8 mouse cellular contexts compared by ENCODE assay signal in the genomic region with DNA sequence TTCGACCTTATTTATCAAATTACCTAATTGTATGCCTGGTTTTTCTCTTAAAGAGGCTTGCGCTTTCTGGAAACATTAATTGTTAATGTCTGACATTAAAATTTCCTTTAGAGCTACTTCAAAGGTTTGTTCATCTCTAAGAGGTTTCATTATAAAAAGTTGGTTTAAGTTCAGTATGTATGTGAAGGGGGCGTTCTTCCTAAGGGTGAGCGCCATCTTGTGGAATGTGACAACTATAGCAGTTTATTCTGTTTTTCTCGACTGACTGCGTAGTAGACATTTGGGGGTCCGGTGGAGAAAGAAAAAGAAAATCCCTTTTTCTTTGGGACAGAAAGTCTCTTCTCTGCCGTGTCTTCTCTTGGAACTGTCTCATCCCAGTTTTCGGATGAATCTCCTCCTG. TPM values are rescaled to one million over a fixed set of nuclear protein-coding genes. Genes with fewer than 3 reads are reported as not detected.
DNase-seq lines count a peak whose midpoint lies in the region; ATAC-seq and TF ChIP-seq lines count a peak whose summit lies in the region.

No protein-coding gene starts in this region.

- 24% methylated on average over 9 of the region's 9 CpGs for WGBS in embryonic facial prominence, embryonic 11.5 days
- 28% methylated on average over 9 of the region's 9 CpGs for WGBS in embryonic facial prominence, embryonic 10.5 days
- 19% methylated on average over 9 of the region's 9 CpGs for WGBS in liver, postnatal 0 days (ENCODE audit: insufficient replicate concordance)
- WGBS in liver, embryonic 11.5 days, result 24% methylated on average over 9 of the region's 9 CpGs

- H3K27me3 ChIP-seq in embryonic facial prominence, embryonic 11.5 days (ENCODE audit: control insufficient read depth, insufficient read depth, low read length), result no peaks in the 10 kb centered on the region
- no peaks in the 10 kb centered on the region for H3K27me3 ChIP-seq in embryonic facial prominence, embryonic 10.5 days (replicated peaks; ENCODE audit: low read depth, poor library complexity, severe bottlenecking)
- H3K27me3 ChIP-seq in liver, postnatal 0 days (ENCODE audit: insufficient read depth, low read length), result no peaks in the 10 kb centered on the region
- H3K27me3 ChIP-seq in liver, embryonic 11.5 days (replicated peaks; ENCODE audit: control insufficient read depth, insufficient read depth, low read length), result no peaks in the 10 kb centered on the region

- ATAC-seq in embryonic facial prominence, embryonic 11.5 days (replicated peaks; ENCODE audit: insufficient number of reproducible peaks, low FRiP score, low TSS enrichment, low read depth), result no peak
- ATAC-seq in liver, postnatal 0 days, result no peak
- ATAC-seq in liver, embryonic 11.5 days (replicated peaks; ENCODE audit: low FRiP score), result no peak
- ATAC-seq in erythroblast, adult 5-6 weeks (replicated peaks; ENCODE audit: low FRiP score, poor library complexity, severe bottlenecking), result no peak

- H3K27ac ChIP-seq in embryonic facial prominence, embryonic 11.5 days (replicated peaks; ENCODE audit: low read depth, low read length), result no peak overlapping the region
- no peak overlapping the region for H3K27ac ChIP-seq in embryonic facial prominence, embryonic 10.5 days (replicated peaks)
- H3K27ac ChIP-seq in liver, postnatal 0 days (ENCODE audit: low read depth), result no peak overlapping the region
- no peak overlapping the region for H3K27ac ChIP-seq in liver, embryonic 11.5 days (ENCODE audit: low read depth, low read length)

- TF ChIP-seq EP300 in liver, postnatal 0 days (IDR thresholded peaks at IDR 0.05; ENCODE audit: low read depth), result no peak

- H3K4me1 ChIP-seq in embryonic facial prominence, embryonic 11.5 days (ENCODE audit: control insufficient read depth, insufficient read depth, low read length), result no peaks in the 10 kb centered on the region
- H3K4me1 ChIP-seq in embryonic facial prominence, embryonic 10.5 days, result peaks cover 34% of the 10 kb centered on the region
- H3K4me1 ChIP-seq in liver, postnatal 0 days (ENCODE audit: insufficient read depth), result no peaks in the 10 kb centered on the region
- no peaks in the 10 kb centered on the region for H3K4me1 ChIP-seq in liver, embryonic 11.5 days (replicated peaks; ENCODE audit: control insufficient read depth, insufficient read depth, low read length)

- DNase-seq in embryonic facial prominence, embryonic 11.5 days (ENCODE audit: low spot score), result peak; percentile 78
- DNase-seq in embryonic facial prominence, embryonic 10.5 days (ENCODE audit: low spot score), result no peak
- DNase-seq in liver, postnatal 0 days, result no peak
- no peak for DNase-seq in liver, embryonic 11.5 days (ENCODE audit: low spot score)
- DNase-seq in cerebellum, postnatal 10 days, result peak; percentile 63 to 75
- peak; percentile 17 for DNase-seq in lung, postnatal 36 days
- DNase-seq in kidney, adult 8-10 months, result no peak

- H3K9me3 ChIP-seq in embryonic facial prominence, embryonic 11.5 days (replicated peaks; ENCODE audit: control insufficient read depth, low read length), result no peaks in the 10 kb centered on the region
- H3K9me3 ChIP-seq in embryonic facial prominence, embryonic 10.5 days, result no peaks in the 10 kb centered on the region
- H3K9me3 ChIP-seq in liver, postnatal 0 days (ENCODE audit: low read length), result no peaks in the 10 kb centered on the region
- H3K9me3 ChIP-seq in liver, embryonic 11.5 days (ENCODE audit: control insufficient read depth, low read length), result no peaks in the 10 kb centered on the region

- H3K4me2 ChIP-seq in embryonic facial prominence, embryonic 11.5 days (ENCODE audit: low read depth, low read length), result no peak overlapping the region
- H3K4me2 ChIP-seq in liver, postnatal 0 days (ENCODE audit: low read depth, low read length), result no peak overlapping the region
- H3K4me2 ChIP-seq in liver, embryonic 11.5 days, result no peak overlapping the region

- no peak overlapping the region for H3K4me3 ChIP-seq in embryonic facial prominence, embryonic 11.5 days (ENCODE audit: low read depth, low read length)
- H3K4me3 ChIP-seq in embryonic facial prominence, embryonic 10.5 days, result no peak overlapping the region
- no peak overlapping the region for H3K4me3 ChIP-seq in liver, postnatal 0 days (ENCODE audit: low read depth, low read length)
- H3K4me3 ChIP-seq in liver, embryonic 11.5 days (ENCODE audit: low read depth, low read length), result no peak overlapping the region

- no peaks in the 10 kb centered on the region for H3K36me3 ChIP-seq in embryonic facial prominence, embryonic 11.5 days (replicated peaks; ENCODE audit: control insufficient read depth, insufficient read depth, low read depth, low read length)
- H3K36me3 ChIP-seq in embryonic facial prominence, embryonic 10.5 days (replicated peaks), result no peaks in the 10 kb centered on the region
- H3K36me3 ChIP-seq in liver, postnatal 0 days (replicated peaks; ENCODE audit: insufficient read depth, low read length), result no peaks in the 10 kb centered on the region
- H3K36me3 ChIP-seq in liver, embryonic 11.5 days (ENCODE audit: control insufficient read depth, insufficient read depth, low read length), result no peaks in the 10 kb centered on the region

- H3K9ac ChIP-seq in embryonic facial prominence, embryonic 11.5 days (replicated peaks; ENCODE audit: low read length), result no peak overlapping the region
- no peak overlapping the region for H3K9ac ChIP-seq in liver, postnatal 0 days (replicated peaks)
- H3K9ac ChIP-seq in liver, embryonic 11.5 days (ENCODE audit: low read depth, low read length), result no peak overlapping the region

- peak; percentile 69 for TF ChIP-seq CTCF in liver, postnatal 0 days (IDR thresholded peaks at IDR 0.05; ENCODE audit: low read depth)

RNA-seq across cellular contexts. Expression of a gene that starts 32.4 kb away (rescaled TPM):
- polyA plus RNA-seq in embryonic facial prominence, embryonic 11.5 days (2014; fragmentation: Nextera tagmentation; extraction: Ambion mirVana), result 1.5 and 1.9 TPM in 2 replicates
- 0.77 and 0.93 TPM in 2 replicates for polyA plus RNA-seq in embryonic facial prominence, embryonic 10.5 days (2016; fragmentation: Nextera tagmentation; extraction: Ambion mirVana)
- 0.24 TPM in 1 of 2 replicates, not detected in the other for polyA plus RNA-seq in liver, postnatal 0 days (2015; fragmentation: Nextera tagmentation; extraction: Ambion mirVana)
- 0.18 TPM in 1 of 2 replicates, not detected in the other for polyA plus RNA-seq in liver, embryonic 11.5 days (2014; fragmentation: Nextera tagmentation; extraction: Ambion mirVana)
- total RNA-seq in erythroblast, adult 5-6 weeks (2015; ENCODE audit: low replicate concordance), result not detected in 2 replicates
- not detected in 2 replicates for total RNA-seq in erythroblast, adult 5-6 weeks (2017; ENCODE audit: low replicate concordance)

Comparison
In these comparisons a context has a peak if more than half of its experiments do, and no peak if none do; other contexts are left out.
1. DNase-seq: peak in embryonic facial prominence, embryonic 11.5 days (single experiment), cerebellum, postnatal 10 days (2 of 2) and lung, postnatal 36 days (single experiment); none in embryonic facial prominence, embryonic 10.5 days (single experiment), liver, postnatal 0 days (single experiment), liver, embryonic 11.5 days (single experiment) and kidney, adult 8-10 months (0 of 2).